Mouse (Mus musculus) monocyte, adult 59 days (primary cell): Measurements from ENCODE around the gene Fa2h. TPM values are rescaled to one million over a fixed set of nuclear protein-coding genes. Genes with fewer than 3 reads are reported as not detected.

ENCODE experiments used
- total RNA-seq, 2 experiments: library from RNA; stranded (reverse); gene quantifications; one replicate each; pipeline ENCODE4 v1.2.4; 2023

Gene Fa2h
- not detected for total RNA-seq

GRCm38 (mm10) chr8:111393391-111394363 is at the start of gene Fa2h:
Gene Fa2h, minus strand, starts transcription at chr8:111393824.

GRCm38 (mm10) chr8:111337890-111338347 is 55.7 kb downstream of the Fa2h start, which contains the start of gene Mlkl:
Gene Mlkl, minus strand, starts transcription at chr8:111338177.

GRCm38 (mm10) chr8:111299821-111300568 is 93.6 kb downstream of the Fa2h start, which contains the start of gene Rfwd3:
Gene Rfwd3, minus strand, starts transcription at chr8:111300222.

Other genes with a start within 250 kb of the Fa2h start
- 10 to 100 TPM; 88.6 to 89.0 TPM for gene Glg1, start 134.6 kb downstream of the Fa2h start, total RNA-seq
- gene Rfwd3, start 93.6 kb downstream of the Fa2h start, total RNA-seq: 10 to 100 TPM; 33.2 to 34.4 TPM
- 10 to 100 TPM; 10.4 to 14.0 TPM for gene Mlkl, start 55.6 kb downstream of the Fa2h start, total RNA-seq
- gene Wdr59, start 128.3 kb upstream of the Fa2h start, total RNA-seq: 1 to 10 TPM; 6.1 to 6.7 TPM
- gene Znrf1, start 142.3 kb upstream of the Fa2h start, total RNA-seq: 10 to 100 TPM; 78.7 to 97.0 TPM
- gene Ldhd, start 236.6 kb upstream of the Fa2h start, total RNA-seq: under 1 TPM; 0.68 to 0.85 TPM
- 1 to 10 TPM; 5.1 to 7.9 TPM for gene Zfp1, start 249.6 kb upstream of the Fa2h start, total RNA-seq